Comparison of ENCODE assay signal across 10 mouse cellular contexts in genomic region chr15:102097147-102097915, GRCm38 (mm10). TPM values are rescaled to one million over a fixed set of nuclear protein-coding genes. Genes with fewer than 3 reads are reported as not detected.
A peak's percentile ranks its signal among the peaks of the same experiment; 100 is the strongest.
DNase-seq lines count a peak whose midpoint lies in the region; ATAC-seq lines count a peak whose summit lies in the region.
"Had no signal": no experiment of that assay in that cellular context is flagged by ENCODE, and none has a peak within 500 bp of the region (broad histone marks: within the 10 kb centered on the region; RNA-seq: fewer than 3 reads in every experiment).

No protein-coding gene starts in this region.

- H3K27me3 ChIP-seq in kidney, embryonic 15.5 days: no peaks in the 10 kb centered on the region
- peaks cover 3% of the 10 kb centered on the region; the same call in 1 of the 2 replicates for H3K27me3 ChIP-seq in liver, embryonic 11.5 days (replicated peaks; ENCODE audit: control insufficient read depth, insufficient read depth, low read length)
- H3K27me3 ChIP-seq: Patski had no signal

- H3K27ac ChIP-seq in kidney, embryonic 15.5 days: peak overlapping the region; percentile 49; the same call in 1 of the 2 replicates
- H3K27ac ChIP-seq in brown adipose tissue, adult 24 weeks (replicated peaks; ENCODE audit: low read depth, low read length): peak overlapping the region; percentile 79
- peak overlapping the region; percentile 22; the same call in 1 of the 2 replicates for H3K27ac ChIP-seq in liver, embryonic 11.5 days (ENCODE audit: low read depth, low read length)
- H3K27ac ChIP-seq: midbrain, embryonic 15.5 days had no signal

- H3K9me3 ChIP-seq in kidney, embryonic 15.5 days (replicated peaks): no peaks in the 10 kb centered on the region
- H3K9me3 ChIP-seq in liver, embryonic 11.5 days (ENCODE audit: control insufficient read depth, low read length): no peaks in the 10 kb centered on the region
- H3K9me3 ChIP-seq: midbrain, embryonic 15.5 days had no signal

- peaks cover 60% of the 10 kb centered on the region for H3K36me3 ChIP-seq in kidney, embryonic 15.5 days
- H3K36me3 ChIP-seq in liver, embryonic 11.5 days (ENCODE audit: control insufficient read depth, insufficient read depth, low read length): peaks cover 38% of the 10 kb centered on the region

- ATAC-seq in kidney, embryonic 15.5 days (replicated peaks; ENCODE audit: low FRiP score): no peak
- ATAC-seq in liver, embryonic 11.5 days (replicated peaks; ENCODE audit: low FRiP score): no peak
- ATAC-seq: midbrain, embryonic 15.5 days; Patski had no signal

- 75% methylated on average over 8 of the region's 8 CpGs for WGBS in kidney, embryonic 15.5 days
- WGBS in liver, embryonic 11.5 days: 54% methylated on average over 8 of the region's 8 CpGs

- no peak for DNase-seq in kidney, adult 8-10 months
- peak; percentile 60 for DNase-seq in gastrocnemius, postnatal 10 days
- DNase-seq in liver, embryonic 11.5 days (ENCODE audit: low spot score): no peak
- no peak for DNase-seq in layer of hippocampus, adult 8-10 months (ENCODE audit: low spot score in 2 of 2)
- DNase-seq in right cerebral cortex, postnatal 10 days (ENCODE audit: low spot score in 2 of 2): no peak
- DNase-seq: thymus, adult 2 months had no signal

- H3K9ac ChIP-seq in kidney, embryonic 15.5 days: no peak overlapping the region
- no peak overlapping the region for H3K9ac ChIP-seq in liver, embryonic 11.5 days (ENCODE audit: low read depth, low read length)
- H3K9ac ChIP-seq: midbrain, embryonic 15.5 days had no signal

- H3K4me1 ChIP-seq in kidney, embryonic 15.5 days: peaks cover 57% of the 10 kb centered on the region
- peaks cover 28% of the 10 kb centered on the region for H3K4me1 ChIP-seq in brown adipose tissue, adult 24 weeks (ENCODE audit: control insufficient read depth, insufficient read depth, insufficient read length, low read length)
- H3K4me1 ChIP-seq in liver, embryonic 11.5 days (replicated peaks; ENCODE audit: control insufficient read depth, insufficient read depth, low read length): peaks cover 24% of the 10 kb centered on the region

- no peak overlapping the region for H3K4me3 ChIP-seq in kidney, embryonic 15.5 days (replicated peaks)
- H3K4me3 ChIP-seq in brown adipose tissue, adult 24 weeks (ENCODE audit: insufficient read depth, low read depth, low read length): no peak overlapping the region
- no peak overlapping the region for H3K4me3 ChIP-seq in liver, embryonic 11.5 days (ENCODE audit: low read depth, low read length)
- H3K4me3 ChIP-seq: midbrain, embryonic 15.5 days had no signal

- no peak overlapping the region for H3K4me2 ChIP-seq in kidney, embryonic 15.5 days
- H3K4me2 ChIP-seq in liver, embryonic 11.5 days: no peak overlapping the region
- H3K4me2 ChIP-seq: midbrain, embryonic 15.5 days had no signal

RNA-seq across cellular contexts. Expression of gene Tns2, which starts 2.9 kb away (rescaled TPM):
- polyA plus RNA-seq in kidney, embryonic 15.5 days (2015; fragmentation: Nextera tagmentation; extraction: Ambion mirVana): 39.7 and 48.4 TPM in 2 replicates
- 49.0 and 90.1 TPM in 2 replicates for polyA plus RNA-seq in brown adipose tissue, adult 24 weeks (2012; ENCODE audit: insufficient read depth, insufficient read length, missing spikeins)
- total RNA-seq in gastrocnemius, postnatal 10 days (2021): 10 to 100 TPM; 38.8 to 41.9 TPM
- polyA plus RNA-seq in liver, embryonic 11.5 days (2014; fragmentation: Nextera tagmentation; extraction: Ambion mirVana): 13.2 and 17.8 TPM in 2 replicates
- 10 to 100 TPM; 22.4 to 26.9 (median 24.8) TPM for total RNA-seq in layer of hippocampus, adult 8-10 months (2022)

RNA-seq across cellular contexts. Expression of gene Eif4b, which starts 23.8 kb away (rescaled TPM):
- 127 and 130 TPM in 2 replicates for polyA plus RNA-seq in kidney, embryonic 15.5 days (2015; fragmentation: Nextera tagmentation; extraction: Ambion mirVana)
- polyA plus RNA-seq in brown adipose tissue, adult 24 weeks (2012; ENCODE audit: insufficient read depth, insufficient read length, missing spikeins): 47.9 and 93.9 TPM in 2 replicates
- 100 to 1,000 TPM; 151 to 152 TPM for total RNA-seq in gastrocnemius, postnatal 10 days (2021)
- polyA plus RNA-seq in liver, embryonic 11.5 days (2014; fragmentation: Nextera tagmentation; extraction: Ambion mirVana): 154 and 162 TPM in 2 replicates
- total RNA-seq in layer of hippocampus, adult 8-10 months (2022): 100 to 1,000 TPM; 175 to 212 (median 192) TPM

RNA-seq across cellular contexts. Expression of gene Spryd3, which starts 38.7 kb away (rescaled TPM):
- 18.0 and 18.4 TPM in 2 replicates for polyA plus RNA-seq in kidney, embryonic 15.5 days (2015; fragmentation: Nextera tagmentation; extraction: Ambion mirVana)
- polyA plus RNA-seq in brown adipose tissue, adult 24 weeks (2012; ENCODE audit: insufficient read depth, insufficient read length, missing spikeins): 8.6 and 12.8 TPM in 2 replicates
- 10 to 100 TPM; 14.2 to 14.8 TPM for total RNA-seq in gastrocnemius, postnatal 10 days (2021)
- 15.1 and 18.7 TPM in 2 replicates for polyA plus RNA-seq in liver, embryonic 11.5 days (2014; fragmentation: Nextera tagmentation; extraction: Ambion mirVana)
- total RNA-seq in layer of hippocampus, adult 8-10 months (2022): 100 to 1,000 TPM; 144 to 152 (median 146) TPM

RNA-seq across cellular contexts. Expression of gene Igfbp6, which starts 46.8 kb away (rescaled TPM):
- 31.0 and 33.6 TPM in 2 replicates for polyA plus RNA-seq in kidney, embryonic 15.5 days (2015; fragmentation: Nextera tagmentation; extraction: Ambion mirVana)
- polyA plus RNA-seq in brown adipose tissue, adult 24 weeks (2012; ENCODE audit: insufficient read depth, insufficient read length, missing spikeins): 30.2 and 52.1 TPM in 2 replicates
- 10 to 100 TPM; 66.0 to 77.5 TPM for total RNA-seq in gastrocnemius, postnatal 10 days (2021)
- 0.77 and 1.1 TPM in 2 replicates for polyA plus RNA-seq in liver, embryonic 11.5 days (2014; fragmentation: Nextera tagmentation; extraction: Ambion mirVana)
- total RNA-seq in layer of hippocampus, adult 8-10 months (2022): 10 to 100 TPM; 11.2 to 13.6 (median 12.7) TPM

RNA-seq across cellular contexts. Expression of gene Soat2, which starts 53.0 kb away (rescaled TPM):
- 0.33 and 1.1 TPM in 2 replicates for polyA plus RNA-seq in kidney, embryonic 15.5 days (2015; fragmentation: Nextera tagmentation; extraction: Ambion mirVana)
- not detected in 2 replicates for polyA plus RNA-seq in brown adipose tissue, adult 24 weeks (2012; ENCODE audit: insufficient read depth, insufficient read length, missing spikeins)
- total RNA-seq in gastrocnemius, postnatal 10 days (2021): under 1 TPM; 0.14 to 0.27 TPM
- polyA plus RNA-seq in liver, embryonic 11.5 days (2014; fragmentation: Nextera tagmentation; extraction: Ambion mirVana): 31.4 and 36.2 TPM in 2 replicates
- under 1 TPM in 2 of 4 experiments, not detected in 2; 0.20 to 0.39 TPM for total RNA-seq in layer of hippocampus, adult 8-10 months (2022)
- polyA plus RNA-seq: midbrain, embryonic 15.5 days had no signal

Comparison
In these comparisons a context has a peak if more than half of its experiments do, and no peak if none do; other contexts are left out.
1. H3K27ac ChIP-seq: peak in every context shown above with its lines; median percentile 79 in brown adipose tissue, adult 24 weeks; 49 in kidney, embryonic 15.5 days; 22 in liver, embryonic 11.5 days.